Mouse (Mus musculus) heart, adult 2 months (tissue): ENCODE measurements around the gene Clic6. TPM values are rescaled to one million over a fixed set of nuclear protein-coding genes. Genes with fewer than 3 reads are reported as not detected.
"Not testable (repeated sequence)": the region's sequence is repeated elsewhere in the genome, so short reads cannot be mapped to it uniquely, and the experiment has no call there.

Experiments used
- DNase-seq, 2 experiments: peaks; one replicate each; pipeline ENCODE4 v3.0.0; 2021
- H3K27ac ChIP-seq: fragments of 200-600 bp; 2 replicates; pipeline ENCODE4 v1.8.1; 2022
- H3K27me3 ChIP-seq: fragments of 200-500 bp; 2 replicates; pipeline ENCODE4 v1.6.1; 2012; ENCODE audit warnings: mild to moderate bottlenecking, low read length, inconsistent platforms, mixed read lengths; ENCODE audit not compliant: control insufficient read depth, insufficient read depth
- H3K36me3 ChIP-seq: fragments of 200-500 bp; 2 replicates; pipeline ENCODE4 v1.6.1; 2012; ENCODE audit warnings: low read length, inconsistent platforms; ENCODE audit not compliant: control insufficient read depth, insufficient read depth
- H3K4me1 ChIP-seq: fragments of 200-500 bp; 2 replicates; pipeline ENCODE4 v1.6.1; 2011; ENCODE audit warnings: low read length; ENCODE audit not compliant: control insufficient read depth, insufficient read depth
- H3K4me3 ChIP-seq: fragments of 200-600 bp; 2 replicates; pipeline ENCODE4 v1.8.1; 2022
- H3K79me2 ChIP-seq: fragments of 200-500 bp; replicated peaks from 2 replicates; pipeline ENCODE4 v1.6.1; 2012; ENCODE audit warnings: mild to moderate bottlenecking, inconsistent platforms, low read length, moderate library complexity, mixed read lengths; ENCODE audit not compliant: control insufficient read depth, insufficient read depth
- H3K9ac ChIP-seq: fragments of 200-500 bp; 2 replicates; pipeline ENCODE4 v1.6.1; 2012; ENCODE audit warnings: low read depth, mild to moderate bottlenecking, control low read depth, inconsistent platforms, low read length, mixed read lengths
- CTCF ChIP-seq: fragments of 200-600 bp; IDR thresholded peaks from 2 replicates; pipeline ENCODE4 v1.8.1; 2022; ENCODE audit warnings: antibody characterized with exemption, mild to moderate bottlenecking, moderate library complexity
- EP300 ChIP-seq: fragments of 200-500 bp; IDR thresholded peaks from 2 replicates; pipeline ENCODE4 v1.6.1; 2011; ENCODE audit warnings: low read depth, low read length, control low read depth; ENCODE audit not compliant: insufficient read depth
- POLR2A ChIP-seq: fragments of 200-500 bp; IDR thresholded peaks from 2 replicates; pipeline ENCODE4 v1.6.1; 2011; ENCODE audit warnings: mild to moderate bottlenecking, low read depth, low read length, control low read depth; ENCODE audit not compliant: insufficient read depth
- WGBS: fragments of 180-500 bp; shearing (Covaris S2); methylation state at CpG from one replicate; pipeline ENCODE4 v1.1.7; 2018; 5-methylcytosine and 5-hydroxymethylcytosine counted together
- intact Hi-C: fragments of 180-260 bp; cut with DNase I; formaldehyde crosslinking; loops from one replicate; pipeline ENCODE4 v1.15.1; 2025
- polyA plus RNA-seq: library from polyadenylated mRNA; depleted of rRNA; stranded (reverse); fragments of >200 nt; gene quantifications from 2 replicates; pipeline ENCODE4 v1.2.3, GENCODE M21; 2012
- total RNA-seq, 2 experiments: library from RNA; stranded (reverse); gene quantifications; 2 replicates each; pipeline ENCODE4 v1.2.3; 2021

Clic6 gene
- total and polyA plus RNA-seq, 3 experiments = 0.07 to 0.92 (median 0.18) TPM

GRCm38 (mm10) chr16:92500534-92500933, 15.0 kb downstream of the Clic6 start:
- H3K27ac ChIP-seq = no peak overlapping the region
- H3K36me3 ChIP-seq = no peaks in the 10 kb centered on the region
- peaks cover 9% of the 10 kb centered on the region; the same call in 1 of the 2 replicates for H3K27me3 ChIP-seq
- H3K4me1 ChIP-seq = no peaks in the 10 kb centered on the region
- H3K9ac ChIP-seq = no peak overlapping the region
- 90% methylated on average over 8 of the region's 8 CpGs for WGBS
- no peak overlapping the region for H3K4me3 ChIP-seq
- intact Hi-C loops = no loop called here
- TF ChIP-seq EP300 (no peak), CTCF (no peak)
- no peak for DNase-seq
- H3K79me2 ChIP-seq = no peaks in the 10 kb centered on the region

GRCm38 (mm10) chr16:92503105-92503504, 17.6 kb downstream of the Clic6 start:
- Histone ChIP-seq H3K79me2 (no peaks in the 10 kb centered on the region), H3K27ac (no peak overlapping the region), H3K27me3 (peaks cover 9% of the 10 kb centered on the region; the same call in 1 of the 2 replicates), H3K36me3 (no peaks in the 10 kb centered on the region), H3K9ac (no peak overlapping the region), H3K4me3 (no peak overlapping the region), H3K4me1 (no peaks in the 10 kb centered on the region)
- intact Hi-C loops = no loop called here
- TF ChIP-seq CTCF = no peak
- TF ChIP-seq EP300 = no peak
- no peak for TF ChIP-seq POLR2A
- no peak for DNase-seq
- WGBS = 42% methylated on average over 5 of the region's 5 CpGs

GRCm38 (mm10) chr16:92507573-92507972, 22.0 kb downstream of the Clic6 start:
- Histone ChIP-seq H3K79me2 (no peaks in the 10 kb centered on the region), H3K4me3 (no peak overlapping the region), H3K27me3 (no peaks in the 10 kb centered on the region), H3K36me3 (no peaks in the 10 kb centered on the region), H3K9ac (no peak overlapping the region), H3K4me1 (no peaks in the 10 kb centered on the region), H3K27ac (no peak overlapping the region)
- intact Hi-C loops = no loop called here
- 76% methylated on average over 4 of the region's 4 CpGs for WGBS
- DNase-seq = no peak
- TF ChIP-seq POLR2A (no peak), CTCF (no peak), EP300 (no peak)

GRCm38 (mm10) chr16:92510835-92511772, 25.6 kb downstream of the Clic6 start:
- no peak for DNase-seq
- no peaks in the 10 kb centered on the region for H3K79me2 ChIP-seq
- H3K9ac ChIP-seq = no peak overlapping the region
- 74% methylated on average over 13 of the region's 13 CpGs for WGBS
- H3K27me3 ChIP-seq = no peaks in the 10 kb centered on the region; the same call in 1 of the 2 replicates
- H3K27ac ChIP-seq = no peak overlapping the region
- peaks cover 4% of the 10 kb centered on the region; the same call in 1 of the 2 replicates for H3K4me1 ChIP-seq
- no peak overlapping the region for H3K4me3 ChIP-seq
- intact Hi-C loops = loop anchor here (10.0 kb wide), 1 partner anchor 784 kb away; no protein-coding TSS in a partner anchor
- H3K36me3 ChIP-seq = no peaks in the 10 kb centered on the region
- TF ChIP-seq POLR2A = no peak
- TF ChIP-seq EP300 = no peak
- no peak for TF ChIP-seq CTCF

GRCm38 (mm10) chr16:92511773-92512391, 26.3 kb downstream of the Clic6 start:
- no peaks in the 10 kb centered on the region for H3K36me3 ChIP-seq
- DNase-seq = no peak
- H3K9ac ChIP-seq = no peak overlapping the region
- intact Hi-C loops = loop anchor here (10.0 kb wide), 1 partner anchor 783 kb away; no protein-coding TSS in a partner anchor
- H3K27ac ChIP-seq = no peak overlapping the region
- no peaks in the 10 kb centered on the region for H3K79me2 ChIP-seq
- TF ChIP-seq POLR2A (no peak), EP300 (no peak), CTCF (peak; percentile 71)
- WGBS = 60% methylated on average over 5 of the region's 5 CpGs
- H3K4me3 ChIP-seq = no peak overlapping the region
- no peaks in the 10 kb centered on the region; the same call in 1 of the 2 replicates for H3K27me3 ChIP-seq
- peaks cover 5% of the 10 kb centered on the region; the same call in 1 of the 2 replicates for H3K4me1 ChIP-seq

- not testable (repeated sequence) for DNase-seq, H3K79me2 ChIP-seq, H3K36me3 ChIP-seq, H3K27ac ChIP-seq, H3K27me3 ChIP-seq, H3K4me3 ChIP-seq, H3K9ac ChIP-seq, H3K4me1 ChIP-seq
- intact Hi-C loops = loop anchor here (10.0 kb wide), 1 partner anchor 780 kb away; no protein-coding TSS in a partner anchor
- WGBS = 78% methylated on average over 7 of the region's 9 CpGs
Measured at GRCm38 (mm10) chr16:92514896-92515295, 29.4 kb downstream of the Clic6 start.
